Mouse (Mus musculus) right cerebral cortex, postnatal 36 days (tissue): Measurements from ENCODE around the gene Rhou.
A peak's percentile ranks its signal among the peaks of the same experiment; 100 is the strongest.
"Not testable (repeated sequence)": the region's sequence is repeated elsewhere in the genome, so short reads cannot be mapped to it uniquely, and the experiment has no call there.

Source experiments
- DNase-seq, 2 experiments: peaks; one replicate each; pipeline ENCODE4 v3.0.0; 2022; ENCODE audit warnings: low spot score in 2 of 2, mixed read lengths in 1 of 2

The Rhou gene

DNA sequence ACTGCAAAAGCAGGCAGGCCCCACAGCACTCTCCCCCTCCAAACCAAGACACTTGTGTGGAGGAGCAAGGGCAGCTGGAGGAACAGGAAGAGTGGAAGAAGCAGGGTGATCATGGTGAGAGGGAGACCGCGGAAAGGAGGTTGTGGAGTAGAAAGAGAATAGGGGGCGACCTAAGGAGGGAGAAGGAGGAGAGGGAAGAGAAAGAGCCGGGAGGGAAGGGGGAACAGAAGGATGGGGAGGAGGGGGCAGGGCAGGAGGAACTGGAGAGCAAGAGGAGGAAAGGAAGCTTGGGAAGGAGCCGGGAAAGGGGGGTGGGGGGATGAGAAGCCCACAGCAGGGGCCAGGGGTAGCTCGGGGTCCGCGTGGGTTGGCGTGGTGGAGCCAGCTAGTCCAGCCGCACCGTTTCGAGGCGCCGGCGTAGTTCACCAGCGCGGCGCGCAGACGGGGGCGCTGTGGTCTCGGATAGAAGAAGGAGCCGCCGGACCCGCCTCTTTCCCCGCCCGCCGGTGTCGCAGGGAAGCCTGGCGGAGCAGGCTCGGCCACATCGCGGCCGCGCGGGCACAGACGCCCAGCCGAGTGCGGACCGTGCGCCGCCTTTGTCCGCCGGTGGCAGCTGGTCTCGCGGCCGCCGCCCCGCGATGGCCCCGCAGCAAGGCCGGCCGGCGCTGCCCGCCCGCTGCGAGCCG, at the start of gene Rhou:
TSS of gene Rhou (plus strand) at position 622 of the 686 bp plus-strand sequence.
- peak; percentile 85 to 87 for DNase-seq

DNA sequence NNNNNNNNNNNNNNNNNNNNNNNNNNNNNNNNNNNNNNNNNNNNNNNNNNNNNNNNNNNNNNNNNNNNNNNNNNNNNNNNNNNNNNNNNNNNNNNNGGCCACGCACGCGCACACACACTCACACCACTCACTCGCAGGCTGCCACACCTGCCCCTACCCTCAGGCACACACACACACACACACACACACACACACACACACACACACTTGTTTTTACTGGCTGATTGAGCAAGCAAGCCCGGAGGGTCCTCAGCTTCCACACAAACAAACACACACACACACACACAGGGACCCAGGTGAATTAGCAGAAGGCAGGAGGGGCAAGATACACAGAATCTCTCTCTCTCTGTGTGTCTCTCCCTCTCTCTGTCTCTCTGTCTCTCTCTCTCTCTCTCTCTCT, 41.1 kb upstream of the Rhou start:
- peak in 1 of 2 experiments; percentile 0 for DNase-seq

DNA sequence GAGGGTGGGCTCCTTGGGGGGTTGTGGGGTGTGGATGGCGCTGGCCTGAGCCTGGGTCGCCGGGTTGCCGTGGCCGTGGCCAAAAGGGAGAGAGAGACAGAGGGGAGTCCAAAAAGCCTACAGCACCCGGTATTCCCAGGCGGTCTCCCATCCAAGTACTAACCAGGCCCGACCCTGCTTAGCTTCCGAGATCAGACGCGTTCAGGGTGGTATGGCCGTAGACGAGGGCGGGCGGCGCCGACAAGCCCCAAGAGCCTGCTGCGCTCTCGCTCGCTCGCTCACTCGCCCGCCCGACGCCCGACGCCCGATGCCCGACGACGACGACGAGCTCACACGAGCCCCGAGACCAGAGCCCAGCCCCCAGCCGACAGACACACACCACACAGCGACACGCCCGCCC, 30.2 kb upstream of the Rhou start:
- DNase-seq = not testable (repeated sequence)

DNA sequence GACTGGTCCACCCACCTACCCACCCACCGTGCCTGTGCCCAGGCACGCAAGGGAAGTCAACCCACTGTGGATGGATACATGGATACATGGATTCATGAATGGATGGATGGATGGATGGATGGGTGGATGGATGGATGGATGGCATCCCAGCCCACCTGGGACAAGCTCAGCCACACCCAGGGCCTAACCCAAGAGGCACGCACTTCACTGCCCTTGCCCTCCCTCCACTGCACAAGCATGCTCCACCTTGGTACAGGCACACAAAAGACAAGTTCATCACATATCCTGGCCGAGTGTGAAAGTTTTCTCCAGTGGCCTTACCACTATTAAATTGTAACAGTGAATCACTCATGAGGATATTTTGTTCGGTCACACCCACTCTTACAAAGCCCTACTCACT, 29.5 kb upstream of the Rhou start:
- no peak for DNase-seq

DNA sequence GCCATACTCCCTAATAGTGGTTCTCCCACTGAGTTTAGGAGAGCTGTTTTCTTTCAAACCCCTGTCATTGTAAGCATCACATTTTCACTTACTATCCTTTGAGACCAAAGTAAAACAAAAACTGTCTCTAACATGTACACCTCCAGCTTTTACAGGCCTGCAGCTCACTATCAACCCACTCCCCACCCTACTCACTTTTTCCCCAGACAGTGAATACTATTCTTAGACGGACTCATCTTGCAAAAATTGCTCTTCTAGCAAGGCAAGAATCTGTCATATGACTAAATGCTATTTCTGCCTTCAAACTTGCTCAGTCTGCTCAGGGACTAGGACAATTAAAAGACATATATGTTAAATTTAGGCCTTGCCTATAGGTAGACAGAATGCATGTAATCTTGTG, 29.0 kb upstream of the Rhou start:
- peak in 1 of 2 experiments; percentile 57 for DNase-seq

DNA sequence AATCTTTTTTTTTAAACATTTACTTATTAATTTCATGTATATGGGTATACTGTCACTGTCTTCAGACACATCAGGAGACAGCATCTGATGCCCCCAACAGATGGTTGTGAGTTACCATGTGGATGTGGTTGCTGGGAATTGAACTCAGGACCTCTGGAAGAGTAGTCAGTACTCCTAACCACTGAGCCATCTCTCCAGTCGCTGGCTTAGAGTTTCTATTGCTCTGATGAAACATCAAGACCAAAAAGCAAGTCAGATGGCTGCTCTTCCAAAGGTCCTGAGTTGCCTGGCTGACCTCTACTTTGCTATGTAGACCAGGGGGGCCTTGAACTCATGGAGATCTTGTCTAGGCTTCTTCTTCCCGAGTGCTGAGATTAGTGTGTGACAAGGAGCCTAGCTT, 28.0 kb upstream of the Rhou start:
- no peak for DNase-seq

DNA sequence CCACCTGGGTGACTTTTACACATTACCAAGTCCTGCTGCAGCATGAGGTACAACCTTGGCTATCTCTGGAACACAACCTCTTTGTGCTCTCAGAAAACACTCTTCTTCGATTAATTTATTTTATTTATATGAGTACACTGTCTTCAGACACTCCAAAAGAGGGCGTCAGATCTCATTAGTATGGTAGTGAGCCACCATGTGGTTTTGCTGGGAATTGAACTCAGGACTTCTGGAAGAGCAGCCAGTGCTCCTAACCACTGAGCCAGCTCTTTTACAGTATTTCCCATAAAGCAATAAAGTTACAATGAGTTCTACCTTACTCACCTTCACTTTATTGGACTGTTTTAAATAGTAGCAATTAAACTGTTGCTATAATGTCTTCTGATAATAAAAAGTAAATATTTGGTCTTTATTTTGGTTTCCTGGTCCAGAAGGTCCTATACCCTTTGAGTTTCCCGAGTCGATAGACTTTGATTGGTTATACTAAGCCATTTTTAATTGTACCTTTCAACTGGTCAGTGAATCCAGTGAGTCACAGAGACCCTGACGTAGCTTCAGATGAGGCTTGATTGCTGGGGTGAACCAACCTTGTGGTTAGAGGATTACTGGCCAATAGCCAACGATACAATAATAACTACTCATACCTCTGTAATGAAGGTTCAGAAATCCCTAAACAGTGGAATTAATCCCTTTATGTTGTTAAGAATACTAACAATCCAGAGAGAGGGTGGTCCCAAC, 26.1 kb upstream of the Rhou start:
- DNase-seq = no peak

DNA sequence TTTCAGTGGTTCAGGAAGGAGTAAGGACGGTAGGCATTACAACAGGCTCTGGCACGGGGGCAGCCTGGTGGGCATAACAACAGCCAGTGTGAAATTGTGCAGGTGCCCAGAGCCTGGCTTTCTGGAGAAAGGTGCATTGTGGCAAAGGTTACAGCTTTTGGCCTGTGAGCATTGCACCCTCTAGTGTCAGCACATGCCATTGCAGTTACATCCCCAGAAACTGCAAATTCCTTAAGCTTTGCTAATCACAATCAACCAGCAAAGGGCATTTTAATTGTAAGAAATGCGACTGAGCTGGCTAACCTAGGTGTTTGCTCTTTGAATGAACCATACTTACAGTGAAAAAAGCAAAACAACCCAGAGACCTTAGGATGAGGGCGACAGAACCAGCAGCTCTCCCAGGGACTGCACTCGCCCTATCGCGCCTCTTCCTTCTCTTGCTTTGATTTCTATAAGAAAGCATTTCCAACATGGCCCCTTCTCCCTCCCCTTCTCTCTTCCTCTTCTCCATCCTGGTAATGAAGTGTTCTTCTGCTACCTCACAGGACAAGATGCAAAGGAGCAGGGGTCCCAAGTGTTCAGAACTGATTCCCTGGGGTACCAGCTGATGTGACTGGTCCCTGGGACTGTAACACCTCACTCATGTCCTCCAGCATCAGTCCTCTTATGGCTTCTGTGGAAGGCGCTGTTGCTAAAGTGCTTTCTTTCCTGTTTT, 25.3 kb upstream of the Rhou start:
- DNase-seq = no peak

DNA sequence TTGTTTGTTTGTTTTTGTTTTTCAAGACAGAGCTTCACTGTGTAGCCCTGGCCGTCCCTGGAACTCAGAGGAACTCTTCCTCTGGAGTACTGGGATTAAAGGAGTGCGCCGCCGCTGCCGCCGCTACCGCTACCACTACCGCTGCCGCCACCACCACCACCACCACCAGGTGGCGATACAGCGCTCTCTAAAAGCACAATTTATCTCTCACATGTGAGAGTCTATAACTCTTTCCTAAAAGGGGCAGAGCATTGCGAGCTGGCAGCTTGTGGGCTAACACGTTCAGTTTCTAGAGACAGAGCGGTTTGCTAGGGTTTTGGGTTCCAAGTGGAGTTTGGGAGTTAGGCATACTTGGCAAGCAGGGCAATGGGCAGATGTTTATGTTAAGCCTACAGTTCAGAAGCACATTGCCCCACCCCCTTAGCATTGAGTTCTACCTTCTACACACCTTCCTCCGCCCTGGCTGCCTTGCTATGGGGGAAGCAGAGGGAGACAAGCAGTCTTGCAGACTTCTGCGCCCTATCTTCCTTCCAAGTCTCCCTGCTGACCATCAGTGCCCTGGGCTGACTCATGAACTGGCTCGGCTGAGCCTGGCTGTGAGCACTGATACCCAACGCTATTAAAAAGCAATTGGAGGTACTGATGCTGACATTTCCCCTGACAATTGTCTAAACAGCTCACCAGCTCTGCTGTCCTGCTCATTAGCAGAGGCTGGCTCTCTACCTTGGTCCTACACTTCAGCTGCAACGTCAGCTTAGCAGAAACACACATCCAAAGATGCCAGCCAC, 24.6 kb upstream of the Rhou start:
- DNase-seq = peak; percentile 64 to 74

DNA sequence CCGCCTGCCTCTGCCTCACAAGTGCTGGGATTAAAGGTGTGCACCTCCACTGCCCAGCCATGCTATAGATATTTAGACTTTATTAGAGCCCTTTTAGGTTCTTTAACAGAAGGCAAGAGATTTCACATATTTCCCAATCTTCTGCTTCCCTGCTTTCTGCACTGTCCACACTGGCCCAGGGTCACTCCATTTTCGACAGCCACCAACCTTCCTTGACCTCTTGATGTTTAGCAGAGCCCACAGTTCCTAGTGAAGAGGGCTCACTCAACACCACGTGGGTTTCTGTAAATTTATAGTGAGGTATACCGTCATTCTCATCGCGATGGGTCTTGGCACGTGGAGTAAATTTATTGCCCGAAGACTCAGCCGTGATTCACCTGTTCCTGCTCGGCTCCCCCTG, 23.7 kb upstream of the Rhou start:
- no peak for DNase-seq

DNA sequence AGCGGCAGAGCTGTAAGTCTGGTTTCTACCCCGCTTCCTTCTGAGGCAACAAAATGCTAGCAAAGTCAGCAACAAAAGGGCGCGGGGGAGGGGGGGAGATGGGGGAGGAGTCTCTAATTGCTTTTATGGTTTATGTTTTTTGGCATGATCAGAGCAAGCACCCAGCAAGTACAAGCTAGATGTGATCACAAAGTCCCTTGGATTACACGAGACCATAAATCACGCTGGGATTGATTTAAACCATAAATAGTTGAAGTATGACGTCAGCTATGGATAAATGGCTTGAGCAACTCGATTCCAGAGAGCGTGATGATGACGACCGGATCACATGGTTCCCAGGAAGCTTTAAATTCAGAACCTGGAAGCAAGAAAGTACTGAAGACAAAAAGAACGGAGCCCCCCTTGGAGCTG, 22.9 kb upstream of the Rhou start:
- DNase-seq = no peak

DNA sequence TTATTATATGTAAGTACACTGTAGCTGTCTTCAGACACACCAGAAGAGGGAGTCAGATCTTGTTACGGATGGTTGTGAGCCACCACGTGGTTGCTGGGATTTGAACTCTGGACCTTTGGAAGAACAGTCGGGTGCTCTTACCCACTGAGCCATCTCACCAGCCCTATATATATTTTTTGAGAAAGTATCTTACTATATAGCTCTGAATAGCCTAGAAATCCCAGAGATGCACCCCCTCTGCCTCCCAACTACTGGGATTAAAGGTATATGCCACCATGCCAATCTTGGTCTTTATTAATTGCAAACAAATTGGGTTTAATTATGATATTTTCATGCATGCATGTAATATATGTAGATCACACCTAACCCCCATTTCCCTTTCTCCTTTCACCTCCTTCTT, 22.0 kb upstream of the Rhou start:
- not testable (repeated sequence) for DNase-seq

DNA sequence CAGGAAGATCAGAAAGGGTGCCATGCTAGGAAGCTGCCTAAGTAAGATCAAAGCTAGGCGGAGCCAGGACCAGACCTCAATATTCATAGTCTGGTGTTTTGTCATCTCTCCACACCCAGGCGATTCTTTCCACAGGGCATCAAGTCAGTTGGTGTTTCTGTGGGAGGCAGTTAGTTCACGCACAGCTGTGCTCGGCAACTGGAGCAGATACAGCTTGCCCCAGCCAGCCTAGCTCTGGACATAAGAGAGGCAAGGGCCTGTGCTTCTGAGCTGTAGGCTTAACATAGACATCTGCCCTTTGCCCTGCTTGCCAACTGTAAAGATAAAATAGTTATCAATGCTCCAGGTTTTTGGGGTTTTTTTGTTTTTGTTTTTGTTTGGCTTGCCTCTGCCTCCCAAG, 21.5 kb upstream of the Rhou start:
- no peak for DNase-seq

DNA sequence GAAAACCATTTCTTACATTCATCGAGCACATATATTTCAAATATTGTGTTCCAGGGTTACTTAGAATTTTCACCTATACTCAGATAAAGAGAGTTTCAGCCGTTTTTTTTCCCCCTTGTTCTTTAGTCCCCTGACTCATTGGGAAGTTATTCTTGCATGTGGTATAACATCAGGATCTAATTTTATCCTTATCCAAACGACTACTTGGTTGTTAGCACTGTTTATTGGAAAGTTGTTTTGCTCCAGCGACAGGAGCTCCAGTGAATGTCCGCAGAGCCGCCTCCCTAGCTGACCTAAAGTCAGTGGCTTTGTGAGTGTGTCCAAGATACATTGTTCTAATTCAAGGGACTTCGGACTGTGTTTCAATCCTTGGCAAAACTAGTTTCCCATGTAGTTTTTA, 19.9 kb upstream of the Rhou start:
- DNase-seq = no peak

DNA sequence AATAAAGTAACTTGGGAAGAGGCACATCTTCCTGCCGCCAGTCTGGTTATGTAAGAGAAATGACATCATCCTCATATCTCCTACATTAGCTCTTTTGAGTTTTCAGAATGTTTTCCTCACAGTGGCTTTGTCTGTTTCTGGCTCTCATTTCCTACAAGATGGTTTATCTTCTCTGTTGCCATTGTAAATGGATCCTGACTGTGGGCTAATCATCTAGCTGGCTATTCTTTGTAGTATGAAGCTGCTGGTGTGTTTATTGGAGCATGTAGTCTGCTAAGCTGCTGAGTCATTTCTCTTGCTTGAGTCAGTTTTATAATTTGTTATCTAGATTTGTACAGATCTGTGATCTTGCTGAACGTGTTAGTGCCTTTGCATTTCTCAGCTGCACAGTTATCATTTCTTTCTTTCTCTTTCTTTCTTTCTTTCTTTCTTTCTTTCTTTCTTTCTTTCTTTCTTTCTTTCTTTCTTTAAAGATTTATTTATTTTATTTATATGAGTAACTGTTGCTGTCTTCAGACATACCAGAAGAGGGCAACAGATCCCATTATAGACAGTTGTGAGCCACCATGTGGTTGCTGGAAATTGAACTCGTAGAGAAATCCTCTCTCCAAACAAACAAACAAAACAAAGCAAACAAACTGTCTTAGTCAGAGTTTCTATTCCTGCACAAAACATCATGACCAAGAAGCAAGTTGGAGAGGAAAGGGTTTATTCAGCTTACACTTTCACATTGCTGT, 19.2 kb upstream of the Rhou start:
- no peak for DNase-seq

DNA sequence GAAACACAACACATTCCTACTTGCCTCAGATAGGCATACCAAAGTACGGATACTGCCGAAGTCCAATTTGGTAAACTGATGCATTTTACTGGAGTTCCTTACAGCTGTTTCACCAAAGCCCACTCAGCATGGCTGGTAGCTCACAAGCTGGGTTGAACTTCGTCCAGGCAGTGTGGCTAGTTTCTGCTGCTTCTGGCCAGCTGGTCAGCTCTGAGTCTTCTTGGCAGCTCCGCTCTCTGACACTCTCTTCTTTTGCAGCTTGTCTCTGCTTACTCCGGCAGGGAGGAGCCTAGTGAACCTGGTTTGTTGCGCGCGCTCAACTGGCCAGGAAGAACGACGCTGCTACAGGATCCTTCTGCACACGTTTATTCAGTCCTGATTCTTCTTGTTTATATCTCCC, 18.1 kb upstream of the Rhou start:
- no peak for DNase-seq

DNA sequence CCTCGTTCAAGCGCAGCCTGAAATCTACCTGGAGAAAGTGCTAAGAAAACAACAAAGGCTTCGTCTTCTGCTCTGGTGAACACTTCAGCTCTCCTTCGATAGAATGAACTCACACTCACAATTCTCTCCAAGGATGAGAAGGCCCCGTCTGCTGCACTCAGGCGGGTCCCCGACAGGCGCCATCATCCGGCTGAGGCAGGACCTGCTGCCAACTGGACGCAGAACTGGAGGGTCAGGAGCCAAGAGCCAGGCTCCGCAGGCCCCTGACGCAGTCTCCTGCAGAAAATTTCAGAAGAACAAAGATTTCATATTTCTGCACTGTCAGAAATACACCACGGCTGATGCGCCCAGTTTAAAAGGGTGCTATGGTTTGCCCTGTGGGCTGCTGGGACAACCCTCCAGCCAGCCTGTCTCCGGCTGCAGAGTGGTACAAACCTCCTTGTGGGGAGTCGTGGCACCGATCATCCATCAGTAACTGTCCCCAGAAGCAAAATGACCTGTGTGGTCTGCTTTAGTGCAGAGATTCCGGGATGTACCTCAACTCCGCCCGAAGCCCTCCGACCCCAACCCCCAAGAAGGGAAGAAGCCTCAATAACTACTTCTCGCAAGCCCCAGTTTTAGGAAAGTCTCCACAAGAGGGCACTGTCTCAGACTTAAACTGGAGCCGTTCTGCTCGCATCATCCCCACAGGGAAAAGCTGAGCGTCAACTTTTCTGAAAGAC, 10.2 kb upstream of the Rhou start:
- DNase-seq = peak in 1 of 2 experiments; percentile 29

DNA sequence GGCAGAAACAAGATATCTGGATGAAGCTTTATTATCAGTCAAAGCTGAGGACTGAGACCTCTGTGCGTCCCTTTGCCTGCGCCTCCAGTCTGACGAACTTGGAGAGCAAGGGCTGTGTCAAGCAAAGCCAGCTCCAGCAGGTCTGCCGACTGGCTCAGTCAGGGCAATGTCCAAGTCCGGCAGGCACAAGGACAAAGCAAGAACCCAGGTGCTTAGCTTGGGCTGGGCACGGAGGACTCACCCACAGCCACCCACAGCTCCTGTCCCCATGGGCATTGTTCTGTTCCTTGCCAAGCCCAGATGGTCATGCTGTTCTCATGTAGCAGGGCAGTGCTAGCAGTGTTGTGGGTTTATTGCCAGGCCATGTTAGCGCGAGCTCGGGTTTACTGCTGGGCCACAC, 8.5 kb upstream of the Rhou start:
- no peak for DNase-seq

DNA sequence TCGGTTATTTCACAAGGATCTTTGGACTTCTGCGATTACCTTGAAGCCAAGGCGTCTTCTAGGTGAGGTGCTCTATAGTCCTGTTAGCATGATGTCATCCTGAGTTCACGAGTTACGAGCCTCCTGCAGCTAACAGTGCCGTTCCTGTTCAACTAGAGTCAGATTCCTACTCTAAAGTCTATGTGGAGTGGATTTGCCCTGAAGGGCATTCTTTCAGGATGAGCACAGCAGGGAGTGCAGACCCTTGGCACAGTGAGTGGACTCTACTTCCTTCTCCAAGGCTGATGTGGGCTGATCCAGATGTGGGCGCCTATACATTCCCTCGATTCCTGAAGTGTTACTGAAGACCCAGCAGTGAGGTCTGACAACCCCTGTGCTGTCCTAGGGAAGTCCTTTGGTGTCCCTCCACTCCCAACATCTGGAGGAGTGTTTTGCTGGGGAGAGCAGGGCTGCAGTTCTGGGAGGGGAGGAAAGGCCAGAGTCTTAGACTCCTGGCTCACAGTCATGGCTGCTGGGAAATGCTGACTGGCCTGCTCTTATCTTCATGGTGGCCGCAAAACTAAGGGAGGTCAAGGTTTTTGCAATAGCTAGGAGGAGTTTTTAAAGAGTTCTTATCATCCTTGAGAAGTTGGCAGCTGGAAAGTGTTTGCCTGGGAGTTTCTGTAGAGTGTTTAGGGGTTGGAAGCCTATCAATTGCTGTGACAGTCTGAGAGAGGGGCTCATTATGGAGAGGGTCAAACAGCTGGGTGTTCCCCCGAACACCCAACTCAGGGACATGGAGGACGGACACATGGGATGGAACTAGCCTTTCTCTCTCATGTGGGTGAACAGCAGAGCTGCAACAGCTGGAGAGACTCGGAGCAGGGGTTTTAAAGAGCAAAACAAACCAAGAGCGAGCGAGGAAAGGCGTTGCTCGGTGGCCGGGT, 5.2 kb upstream of the Rhou start:
- no peak for DNase-seq

DNA sequence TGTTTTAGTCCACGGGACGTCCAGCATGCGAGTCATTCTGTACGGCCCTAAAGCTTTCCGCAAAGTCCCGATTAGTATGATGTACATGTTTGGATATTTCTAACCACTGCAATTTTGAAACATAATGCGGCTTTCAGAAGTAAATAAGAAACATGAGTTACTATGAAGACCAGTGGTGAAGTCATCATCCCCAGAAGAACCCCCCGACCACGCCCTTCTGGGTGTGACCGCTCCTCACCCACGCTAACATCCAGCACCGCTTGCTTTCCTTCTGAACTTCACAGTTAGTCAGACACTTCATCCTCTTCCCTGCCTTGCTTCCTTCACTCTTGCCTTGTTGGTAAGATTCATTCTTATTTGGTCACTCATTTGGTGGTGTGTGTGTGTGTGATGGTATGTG, 4.2 kb upstream of the Rhou start:
- no peak for DNase-seq
